Mouse (Mus musculus): ENCODE measurements at regions not wholly inside any gene's neighbourhood (a gene's known extent, or its start where the extent isn't known, plus 50 kb on each side); places are given as distances from the start of the nearest gene placed in this dataset.

- TF ChIP-seq CTCF (IDR thresholded peaks at IDR 0.05; ENCODE audit: control insufficient read depth, insufficient read depth, insufficient read length) = no peak
- no peak for TF ChIP-seq USF1 (IDR thresholded peaks at IDR 0.05; ENCODE audit: low read depth)
- TF ChIP-seq FOSL1 (IDR thresholded peaks at IDR 0.05; ENCODE audit: insufficient read depth, low read length, poor library complexity, severe bottlenecking) = no peak
- no peak for TF ChIP-seq MAX (IDR thresholded peaks at IDR 0.05)
- no peak for TF ChIP-seq CEBPB (IDR thresholded peaks at IDR 0.05; ENCODE audit: low read depth)
- TF ChIP-seq MYOG (IDR thresholded peaks at IDR 0.05; ENCODE audit: control insufficient read depth, extremely low read depth, insufficient read length) = no peak
These were observed 129.5 kb upstream of the Peli1 start for GRCm38 (mm10) chr11:20961626-20962025.

All from C2C12 (cell line).